Mouse (Mus musculus) hindbrain, postnatal 0 days (tissue): ENCODE data around the gene Nfasc. TPM values are rescaled to one million over a fixed set of nuclear protein-coding genes. Genes with fewer than 3 reads are reported as not detected.

Source experiments
- ATAC-seq: fragments of 200-750 bp; cut with Nextera tagmentation; 2 replicates; pipeline ENCODE4 v1.8.0; 2017; ENCODE audit warnings: mild to moderate bottlenecking, moderate TSS enrichment, moderate library complexity
- DNase-seq: peaks from one replicate; pipeline ENCODE4 v3.0.0-alpha.2; 2015; ENCODE audit warnings: low spot score
- H3K27ac ChIP-seq: fragments of 300-500 bp; sonication (generic); 2 replicates; pipeline ENCODE4 v1.5.1; 2014; ENCODE audit warnings: mild to moderate bottlenecking
- H3K27me3 ChIP-seq: fragments of 300-500 bp; sonication (generic); 2 replicates; pipeline ENCODE4 v1.6.1; 2014; ENCODE audit warnings: low read length, mixed read lengths; ENCODE audit not compliant: insufficient read depth
- H3K36me3 ChIP-seq: fragments of 300-500 bp; sonication (generic); 2 replicates; pipeline ENCODE4 v1.6.1; 2014; ENCODE audit warnings: low read length, mixed read lengths; ENCODE audit not compliant: insufficient read depth
- H3K4me1 ChIP-seq: fragments of 300-500 bp; sonication (generic); 2 replicates; pipeline ENCODE4 v1.6.1; 2014; ENCODE audit warnings: antibody characterized with exemption, low read length, mixed read lengths; ENCODE audit not compliant: insufficient read depth
- H3K4me2 ChIP-seq: fragments of 300-500 bp; sonication (generic); 2 replicates; pipeline ENCODE4 v1.6.1; 2014; ENCODE audit warnings: low read depth, mild to moderate bottlenecking, low read length, moderate library complexity, mixed read lengths
- H3K4me3 ChIP-seq: fragments of 300-500 bp; sonication (generic); 2 replicates; pipeline ENCODE4 v1.5.1; 2014; ENCODE audit warnings: low read length
- H3K9ac ChIP-seq: fragments of 300-500 bp; sonication (generic); replicated peaks from 2 replicates; pipeline ENCODE4 v1.6.1; 2014; ENCODE audit warnings: mild to moderate bottlenecking, low read length, moderate library complexity, mixed read lengths
- H3K9me3 ChIP-seq: fragments of 300-500 bp; sonication (generic); 2 replicates; pipeline ENCODE4 v1.6.1; 2016; ENCODE audit warnings: low read length, mixed read lengths
- CTCF ChIP-seq: IDR thresholded peaks from 2 replicates; pipeline ENCODE4 v1.5.1; 2016; ENCODE audit warnings: antibody characterized with exemption, control low read depth, low read depth
- WGBS: fragments of 180-500 bp; shearing (Covaris S2); extraction: QIAGEN DNeasy Blood & Tissue Kit; methylation state at CpG from one replicate; pipeline ENCODE4 v1.1.7; 2014; 5-methylcytosine and 5-hydroxymethylcytosine counted together
- polyA plus RNA-seq: library from polyadenylated mRNA; unstranded; fragments of >200 nt; fragmentation: Nextera tagmentation; extraction: Ambion mirVana; gene quantifications from 2 replicates; pipeline ENCODE4 v1.2.1, GENCODE M21; 2015
- total RNA-seq: library from RNA; depleted of rRNA; stranded (reverse); fragments of >200 nt; gene quantifications from 2 replicates; pipeline ENCODE4 v1.2.3, GENCODE M21; 2014

The Nfasc gene
- total and polyA plus RNA-seq, 2 experiments from 2014 or later, result 30.5 to 69.6 TPM

DNA sequence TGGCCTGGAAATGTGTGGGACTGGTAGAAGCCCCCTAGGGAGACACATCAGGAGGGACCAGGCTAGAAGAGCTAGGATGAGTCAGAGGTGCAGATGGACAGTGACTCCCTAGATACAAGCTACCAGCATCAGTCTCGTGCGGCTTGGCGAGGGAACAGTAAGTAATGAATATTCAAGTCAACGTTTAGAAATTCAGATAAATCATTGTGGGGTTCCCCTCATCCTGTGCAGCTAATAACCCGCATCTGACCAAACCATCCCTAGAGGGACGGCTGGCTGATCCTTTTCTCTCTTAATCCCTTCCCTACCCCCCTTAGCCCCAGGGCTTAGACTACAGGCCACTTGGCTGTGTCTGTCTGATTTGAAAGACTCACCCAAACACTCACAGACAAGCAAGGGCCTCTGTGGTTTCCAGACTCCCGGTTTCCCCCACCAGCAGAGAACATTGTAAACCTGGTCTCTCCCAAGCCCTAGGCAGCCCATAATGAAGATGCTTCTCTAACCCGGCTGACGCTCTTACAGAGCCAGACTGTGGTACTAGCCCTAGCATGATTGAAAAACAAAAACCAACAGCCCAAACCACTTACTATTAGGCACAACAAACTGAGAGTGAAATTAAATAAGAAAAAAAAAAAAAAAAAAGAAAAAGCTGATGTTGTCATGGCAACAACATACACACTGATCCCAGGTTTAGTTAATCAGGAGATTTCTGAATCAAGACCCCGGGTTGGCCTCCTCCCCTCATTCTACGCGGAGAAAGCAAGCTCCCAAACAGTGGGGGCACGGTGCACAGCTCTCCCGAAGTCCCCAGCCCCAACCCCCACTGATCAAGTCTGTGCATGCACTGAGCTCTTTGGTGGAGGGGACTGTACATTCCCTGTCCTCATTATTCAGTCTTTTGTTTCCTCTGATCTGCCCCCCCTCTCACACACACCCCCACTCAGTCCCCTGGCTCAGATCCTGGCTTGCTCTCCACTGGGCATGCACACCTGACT lies 159.5 kb downstream of the Nfasc start:
- H3K4me2 ChIP-seq, result no peak overlapping the region
- peak; percentile 39 for DNase-seq
- 16% methylated on average over 14 of the region's 14 CpGs for WGBS

DNA sequence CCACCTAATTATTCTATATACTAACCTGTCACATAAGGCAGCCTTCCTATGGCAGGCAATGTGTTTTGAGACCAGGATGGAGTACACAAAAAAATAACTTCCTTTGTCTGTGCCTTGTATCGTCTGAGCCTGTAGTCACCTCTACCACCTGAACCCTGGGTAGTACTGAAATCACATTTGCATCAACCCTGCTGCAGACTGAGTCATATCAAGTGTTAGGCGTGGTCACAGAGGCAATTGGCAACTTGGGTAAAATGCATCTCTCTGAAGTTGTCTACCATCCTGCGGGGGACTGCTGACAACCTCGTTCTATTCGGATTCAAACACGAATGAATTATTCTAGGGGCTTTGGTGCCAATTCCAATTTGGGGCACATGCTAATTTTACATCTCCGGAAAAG lies 161.5 kb downstream of the Nfasc start:
- peaks cover 3% of the 10 kb centered on the region; the same call in 1 of the 2 replicates for H3K36me3 ChIP-seq
- peaks cover 12% of the 10 kb centered on the region; the same call in 1 of the 2 replicates for H3K4me1 ChIP-seq
- no peak overlapping the region for H3K4me2 ChIP-seq
- WGBS, result 89% methylated on average over 7 of the region's 7 CpGs
- H3K9ac ChIP-seq, result no peak overlapping the region
- no peak overlapping the region for H3K27ac ChIP-seq
- no peaks in the 10 kb centered on the region for H3K27me3 ChIP-seq
- no peak for DNase-seq
- TF ChIP-seq CTCF, result no peak
- no peak for ATAC-seq
- H3K9me3 ChIP-seq, result no peaks in the 10 kb centered on the region
- H3K4me3 ChIP-seq, result no peak overlapping the region

More for the DNA sequence above, 159.5 kb downstream of the Nfasc start:
- Histone ChIP-seq H3K27me3 (no peaks in the 10 kb centered on the region), H3K4me1 (peaks cover 15% of the 10 kb centered on the region), H3K36me3 (peaks cover 3% of the 10 kb centered on the region; the same call in 1 of the 2 replicates), H3K4me3 (no peak overlapping the region), H3K9me3 (no peaks in the 10 kb centered on the region), H3K9ac (no peak overlapping the region), H3K27ac (peak overlapping the region; percentile 68; the same call in 1 of the 2 replicates)
- peak; percentile 60 for ATAC-seq
- no peak for TF ChIP-seq CTCF

DNA sequence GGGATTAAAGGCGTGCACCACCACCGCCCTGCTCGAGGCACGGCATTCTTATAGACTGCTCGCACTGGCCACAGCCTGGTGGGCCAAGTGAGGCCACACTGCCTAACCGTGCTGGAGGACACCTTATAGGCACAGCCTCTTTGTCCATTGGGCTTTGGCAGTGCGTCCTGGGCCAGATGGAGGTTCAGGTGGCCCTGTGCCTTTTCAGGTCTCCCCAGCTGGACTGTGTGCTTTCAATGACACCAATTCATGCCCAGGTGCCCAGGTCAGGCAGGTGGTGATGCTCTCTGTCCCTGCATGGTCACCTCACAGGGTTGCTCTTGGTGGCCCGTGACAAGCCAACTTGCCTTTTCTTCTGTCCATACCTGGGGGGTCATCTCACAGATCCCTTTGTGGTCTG lies 164.8 kb downstream of the Nfasc start:
- Histone ChIP-seq H3K27me3 (no peaks in the 10 kb centered on the region), H3K9ac (no peak overlapping the region), H3K9me3 (no peaks in the 10 kb centered on the region), H3K4me2 (no peak overlapping the region), H3K4me3 (no peak overlapping the region), H3K36me3 (no peaks in the 10 kb centered on the region; the same call in 1 of the 2 replicates), H3K27ac (no peak overlapping the region), H3K4me1 (0 out of 2 replicates have a peak, but pooled peaks cover 3% of the 10 kb centered on the region)
- no peak for TF ChIP-seq CTCF
- 94% methylated on average over 8 of the region's 8 CpGs for WGBS
- ATAC-seq, result no peak
- DNase-seq, result no peak

GRCm38 (mm10) chr1:132572851-132573250 lies 168.7 kb downstream of the Nfasc start:
- Histone ChIP-seq H3K4me1 (0 out of 2 replicates have a peak, but pooled peaks cover 10% of the 10 kb centered on the region), H3K27me3 (no peaks in the 10 kb centered on the region), H3K4me3 (no peak overlapping the region), H3K27ac (no peak overlapping the region), H3K36me3 (no peaks in the 10 kb centered on the region; the same call in 1 of the 2 replicates), H3K4me2 (no peak overlapping the region), H3K9me3 (no peaks in the 10 kb centered on the region), H3K9ac (no peak overlapping the region)
- no peak for TF ChIP-seq CTCF
- DNase-seq (no peak), ATAC-seq (no peak)
- 83% methylated on average over 7 of the region's 7 CpGs for WGBS

DNA sequence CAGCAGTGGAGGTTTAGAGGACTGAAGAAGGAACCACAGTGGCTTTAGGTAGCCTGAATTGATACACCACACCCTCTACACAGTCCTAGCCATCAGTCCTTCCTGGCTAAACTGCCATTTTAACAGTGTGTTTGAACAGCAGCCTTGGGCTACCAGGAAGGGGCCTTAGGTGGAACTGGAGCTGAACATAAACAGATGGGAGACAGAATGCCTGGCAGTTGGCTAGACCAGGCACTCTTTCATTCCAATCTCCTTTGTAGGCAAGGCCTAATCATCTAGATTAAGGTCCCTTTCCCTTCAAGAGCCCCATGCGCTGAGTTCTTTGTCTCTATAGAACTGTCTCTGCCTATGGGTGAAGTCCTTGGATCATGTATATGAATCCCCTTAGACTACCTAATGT lies 170.0 kb downstream of the Nfasc start:
- WGBS, result 96% methylated on average over 1 of the region's 1 CpGs
- no peak for DNase-seq
- H3K9ac ChIP-seq, result no peak overlapping the region
- no peaks in the 10 kb centered on the region for H3K36me3 ChIP-seq
- no peak overlapping the region for H3K4me3 ChIP-seq
- no peak overlapping the region for H3K4me2 ChIP-seq
- no peaks in the 10 kb centered on the region for H3K9me3 ChIP-seq
- no peak for TF ChIP-seq CTCF
- no peak for ATAC-seq
- no peak overlapping the region for H3K27ac ChIP-seq
- 0 out of 2 replicates have a peak, but pooled peaks cover 10% of the 10 kb centered on the region for H3K4me1 ChIP-seq
- no peaks in the 10 kb centered on the region for H3K27me3 ChIP-seq

GRCm38 (mm10) chr1:132570906-132571305 lies 170.7 kb downstream of the Nfasc start:
- WGBS, result 77% methylated on average over 8 of the region's 8 CpGs
- DNase-seq, result peak; percentile 25
- no peaks in the 10 kb centered on the region for H3K9me3 ChIP-seq
- no peak overlapping the region for H3K4me3 ChIP-seq
- H3K9ac ChIP-seq, result no peak overlapping the region
- H3K4me1 ChIP-seq, result 0 out of 2 replicates have a peak, but pooled peaks cover 10% of the 10 kb centered on the region
- no peak for ATAC-seq
- no peaks in the 10 kb centered on the region for H3K27me3 ChIP-seq
- no peak for TF ChIP-seq CTCF
- H3K36me3 ChIP-seq, result no peaks in the 10 kb centered on the region
- peak overlapping the region; percentile 70 for H3K27ac ChIP-seq
- no peak overlapping the region for H3K4me2 ChIP-seq
